Mouse (Mus musculus): Measurements from ENCODE around the gene Ces1b.

The Ces1b gene

DNA sequence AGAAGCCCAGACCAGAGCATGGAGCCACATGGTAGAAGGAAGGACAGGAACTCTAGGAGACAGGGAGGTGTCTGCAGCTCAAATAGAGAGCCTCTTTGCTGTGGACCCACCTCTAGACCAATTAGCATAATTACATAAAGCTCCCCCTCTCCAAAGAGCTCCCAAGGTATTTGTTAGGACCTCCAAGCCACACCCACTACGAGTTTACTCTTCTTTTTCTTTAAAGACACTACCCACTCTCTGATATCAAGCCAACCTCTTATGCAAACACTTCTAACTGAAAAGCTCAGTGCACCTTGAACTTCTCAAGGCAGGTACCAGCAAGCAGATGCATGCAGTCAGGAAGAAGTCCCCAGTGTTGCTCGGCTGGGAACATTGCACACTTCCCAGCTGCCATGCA is at the start of gene Ces1b:
TSS of gene Ces1b (minus strand) at position 131 of the 400 bp plus-strand sequence.
- DNase-seq (ENCODE audit: extremely low read depth, low read depth, low spot score): no peak

DNA sequence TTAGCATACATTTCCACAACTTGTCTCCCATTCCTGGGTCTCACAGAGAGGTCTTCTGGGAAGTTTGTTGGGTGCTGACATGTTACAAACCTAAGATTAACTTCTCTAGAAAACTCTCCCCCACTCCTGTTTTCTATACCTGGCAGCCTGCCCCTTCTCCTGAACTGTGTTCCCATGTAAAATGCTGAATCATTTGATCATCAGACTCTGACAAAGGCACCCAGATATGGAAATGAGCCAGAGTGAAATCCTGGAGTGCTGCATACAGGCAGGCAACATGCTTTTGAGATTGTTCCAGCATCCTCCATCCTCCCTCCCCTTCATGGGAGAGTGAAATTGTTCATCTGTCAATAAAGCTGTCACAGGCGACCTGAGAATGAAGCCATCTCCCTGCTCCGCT is 46.7 kb upstream of the Ces1b start:
- no peak for DNase-seq (ENCODE audit: extremely low read depth, low read depth, low spot score)

DNA sequence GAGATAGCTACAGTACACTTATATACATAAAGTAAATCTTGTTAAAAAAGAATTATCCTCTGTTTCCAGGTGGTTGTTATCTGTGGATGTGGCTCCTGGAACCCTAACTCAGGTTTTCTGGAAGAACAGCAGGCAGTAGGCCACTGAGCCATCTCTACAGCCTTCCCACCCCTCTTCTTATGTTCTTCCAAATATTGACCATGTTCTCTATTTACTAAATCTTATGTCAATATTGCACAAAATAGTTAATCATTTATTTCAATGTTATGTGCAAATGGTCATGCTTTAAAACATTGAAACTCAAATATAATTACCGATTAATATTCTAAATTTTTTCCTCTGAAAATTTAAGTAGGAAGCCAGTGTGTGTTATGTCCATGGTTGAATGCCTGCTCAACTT is 42.2 kb upstream of the Ces1b start:
- DNase-seq (ENCODE audit: extremely low read depth, low read depth, low spot score): no peak

DNA sequence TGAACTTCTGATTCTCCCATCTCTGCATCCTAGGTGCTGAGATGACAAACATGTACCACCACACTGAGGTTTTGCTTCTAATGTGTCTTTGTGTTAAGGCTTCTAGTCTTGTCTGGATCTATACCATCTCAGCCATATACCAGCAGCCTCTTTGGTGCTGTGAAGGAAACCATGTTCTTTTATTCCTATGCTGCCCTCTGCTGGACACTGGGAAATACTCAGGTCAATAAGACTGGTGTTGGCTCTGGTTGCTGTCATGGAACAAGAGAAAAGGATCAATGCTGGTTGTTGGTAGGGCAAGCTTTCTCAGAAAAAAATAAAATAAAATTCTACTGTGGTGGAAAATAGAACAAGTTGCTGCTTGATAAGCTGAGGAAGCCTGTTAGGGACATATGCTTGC is 15.6 kb upstream of the Ces1b start:
- no peak for DNase-seq (ENCODE audit: extremely low read depth, low read depth, low spot score)

GRCm38 (mm10) chr8:93091324-93091723 is 11.5 kb upstream of the Ces1b start:
- DNase-seq (ENCODE audit: extremely low read depth, low read depth, low spot score): no peak

- no peak for DNase-seq (ENCODE audit: extremely low read depth, low read depth, low spot score)
Observed at GRCm38 (mm10) chr8:93088686-93089122, 8.9 kb upstream of the Ces1b start.

GRCm38 (mm10) chr8:93088193-93088592 is 8.4 kb upstream of the Ces1b start:
- DNase-seq (ENCODE audit: extremely low read depth, low read depth, low spot score): no peak

- no peak for DNase-seq (ENCODE audit: extremely low read depth, low read depth, low spot score)
Observed at GRCm38 (mm10) chr8:93075251-93075650, 4.6 kb downstream of the Ces1b start.

DNA sequence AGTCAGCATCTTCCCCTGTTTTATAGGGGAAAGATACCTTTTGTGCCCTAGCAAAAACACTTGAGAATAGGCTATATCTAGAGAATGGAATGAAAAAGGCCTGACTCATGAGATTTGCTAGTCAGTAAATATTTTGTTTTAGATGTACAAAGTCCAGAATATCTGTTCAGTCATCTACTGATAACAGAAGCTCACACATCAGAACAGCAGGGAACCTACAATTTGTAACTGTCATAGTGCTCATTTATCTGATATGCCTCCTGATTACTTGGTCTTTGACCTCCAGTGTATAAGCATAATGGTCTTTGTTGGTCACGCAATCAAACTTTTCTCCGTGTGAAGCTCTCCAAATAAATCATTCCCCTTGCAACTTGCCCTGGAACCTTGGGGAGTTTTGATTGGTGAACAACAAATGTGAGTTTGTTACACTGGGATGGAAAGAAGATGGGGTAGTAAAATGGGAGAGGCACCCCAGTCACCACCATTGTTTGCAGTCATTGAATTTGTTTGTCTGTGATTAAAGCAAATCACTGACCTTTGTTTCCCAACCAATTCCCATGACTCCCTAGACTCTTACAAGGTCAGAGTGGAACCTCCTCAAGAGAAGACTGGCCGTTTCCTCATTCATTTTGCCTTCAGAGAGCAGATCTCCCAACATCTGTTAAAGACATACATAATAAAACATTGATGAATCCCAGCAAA is 16.2 kb downstream of the Ces1b start:
- no peak for DNase-seq (ENCODE audit: extremely low read depth, low read depth, low spot score)

DNA sequence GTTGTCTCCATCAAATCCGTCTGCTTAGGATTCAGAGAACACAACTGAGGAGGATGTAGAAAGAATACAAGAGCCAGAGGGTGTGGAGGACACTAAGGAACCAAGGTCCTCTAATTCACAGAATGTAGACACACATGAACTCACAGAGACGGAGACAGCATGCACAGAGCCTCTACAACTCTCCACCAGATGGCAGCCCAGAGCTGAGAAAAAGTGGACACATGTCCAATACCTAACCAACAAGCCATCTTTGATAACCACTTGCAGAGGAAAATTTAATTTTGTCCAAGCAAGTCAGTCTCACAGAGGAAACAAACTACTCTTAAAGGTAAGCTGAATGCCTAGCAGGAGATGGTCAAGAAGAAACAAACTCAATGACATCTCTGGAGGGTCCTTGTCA is 20.6 kb downstream of the Ces1b start:
- no peak for DNase-seq (ENCODE audit: extremely low read depth, low read depth, low spot score)

- no peak for DNase-seq (ENCODE audit: extremely low read depth, low read depth, low spot score)
Observed at GRCm38 (mm10) chr8:93055238-93055637, 24.6 kb downstream of the Ces1b start.

GRCm38 (mm10) chr8:93048510-93049416 is 31.1 kb downstream of the Ces1b start:
- DNase-seq (ENCODE audit: extremely low read depth, low read depth, low spot score): no peak

GRCm38 (mm10) chr8:93048092-93048491 is 31.7 kb downstream of the Ces1b start, which contains the start of gene Ces1a:
Ces1a (minus strand) TSS chr8:93048192.
- DNase-seq (ENCODE audit: extremely low read depth, low read depth, low spot score): no peak

GRCm38 (mm10) chr8:93043083-93043482 is 36.7 kb downstream of the Ces1b start:
- DNase-seq (ENCODE audit: extremely low read depth, low read depth, low spot score): no peak

DNA sequence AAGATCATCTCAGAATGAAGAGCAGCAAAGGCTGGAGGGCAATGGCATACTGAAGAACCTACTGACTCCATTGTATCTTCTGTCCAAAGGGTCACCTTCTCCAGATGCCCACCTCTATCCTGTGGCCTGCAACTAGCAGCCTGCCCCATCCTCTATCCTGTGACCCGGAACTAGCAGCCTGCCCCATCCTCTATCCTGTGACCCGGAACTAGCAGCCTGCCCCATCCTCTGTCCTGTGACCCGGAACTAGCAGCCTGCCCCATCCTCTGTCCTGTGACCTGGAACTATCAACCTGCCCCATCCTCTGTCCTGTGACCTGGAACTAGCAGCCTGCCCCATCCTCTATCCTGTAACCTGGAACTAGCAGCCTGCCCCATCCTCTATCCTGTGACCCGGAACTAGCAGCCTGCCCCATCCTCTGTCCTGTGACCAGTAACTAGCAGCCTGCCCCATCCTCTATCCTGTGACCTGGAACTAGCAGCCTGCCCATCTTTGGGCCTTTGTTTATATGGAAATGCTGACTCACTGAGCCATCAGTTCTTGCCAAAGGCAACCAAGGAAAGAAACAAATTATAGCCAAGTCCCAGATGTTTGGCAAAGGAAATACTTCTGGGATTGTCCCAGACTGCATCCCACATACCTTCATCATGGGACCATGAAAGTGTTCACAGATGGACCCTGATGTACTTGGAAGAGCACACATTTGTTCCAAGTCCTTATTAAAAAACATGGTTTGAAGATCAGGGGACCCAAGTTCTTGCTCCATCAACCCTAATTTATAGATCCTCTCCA is 38.8 kb downstream of the Ces1b start:
- no peak for DNase-seq (ENCODE audit: extremely low read depth, low read depth, low spot score)

DNA sequence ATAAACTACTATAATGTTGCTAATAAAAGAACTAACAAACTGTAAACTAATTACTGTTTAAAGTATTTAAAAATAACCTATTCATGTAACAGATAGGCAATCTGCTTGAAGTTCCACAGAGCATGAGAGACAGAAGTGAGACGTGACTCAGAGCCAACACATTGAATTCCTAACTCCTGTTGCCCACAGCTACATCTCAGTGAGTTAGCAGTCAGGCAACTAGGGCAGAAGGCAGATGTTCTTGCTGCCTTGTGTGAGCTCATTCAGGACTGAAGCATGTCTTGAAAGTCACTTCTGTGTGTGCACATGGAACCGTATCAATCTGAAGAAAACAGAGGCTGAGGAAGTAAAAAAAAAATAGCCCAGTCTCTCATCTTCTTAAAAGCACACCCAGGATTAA is 39.6 kb downstream of the Ces1b start:
- DNase-seq (ENCODE audit: extremely low read depth, low read depth, low spot score): no peak

GRCm38 (mm10) chr8:93038831-93039230 is 41.0 kb downstream of the Ces1b start:
- DNase-seq (ENCODE audit: extremely low read depth, low read depth, low spot score): no peak

- DNase-seq (ENCODE audit: extremely low read depth, low read depth, low spot score): no peak
Observed at GRCm38 (mm10) chr8:93030664-93031063, 49.2 kb downstream of the Ces1b start.

DNA sequence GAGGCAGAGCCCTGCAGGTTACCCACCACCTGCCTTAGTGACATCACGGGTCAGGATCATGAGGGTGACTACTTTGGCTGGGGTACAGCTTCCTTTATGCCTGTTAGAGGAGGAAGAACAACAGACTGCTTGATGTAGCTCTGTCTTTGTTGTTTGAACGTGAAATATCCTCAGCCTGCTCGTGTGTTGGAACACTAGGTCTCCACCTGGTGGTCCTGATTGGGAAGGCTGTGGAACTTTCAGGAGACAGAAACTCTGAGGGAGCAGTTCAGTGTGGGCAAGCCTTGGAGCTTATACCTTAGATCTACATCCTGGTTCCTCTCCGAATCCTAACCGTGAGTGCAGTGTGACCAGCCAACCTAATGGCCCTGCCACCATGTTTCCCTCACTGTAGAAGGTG is 58.1 kb downstream of the Ces1b start:
- DNase-seq (ENCODE audit: extremely low read depth, low read depth, low spot score): no peak

DNA sequence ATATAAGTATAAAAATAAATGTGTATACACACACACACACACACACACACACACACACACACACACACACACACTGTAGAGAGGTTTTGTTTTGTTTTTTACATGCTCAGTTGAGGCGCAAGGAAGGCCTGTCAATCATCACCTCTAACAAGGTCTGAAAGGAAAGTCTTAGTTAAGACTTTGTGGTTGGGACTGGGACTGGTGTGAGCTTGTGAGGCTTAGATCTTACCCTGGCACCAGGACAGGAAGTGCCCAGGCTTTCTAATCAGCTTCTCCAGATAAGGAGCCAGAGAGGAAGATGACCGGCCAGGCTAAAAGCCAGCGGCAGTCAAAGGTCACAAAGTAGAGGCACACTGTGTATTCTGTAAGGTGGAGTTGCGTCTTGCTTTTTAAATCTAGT is 65.5 kb downstream of the Ces1b start:
- DNase-seq (ENCODE audit: extremely low read depth, low read depth, low spot score): no peak

DNA sequence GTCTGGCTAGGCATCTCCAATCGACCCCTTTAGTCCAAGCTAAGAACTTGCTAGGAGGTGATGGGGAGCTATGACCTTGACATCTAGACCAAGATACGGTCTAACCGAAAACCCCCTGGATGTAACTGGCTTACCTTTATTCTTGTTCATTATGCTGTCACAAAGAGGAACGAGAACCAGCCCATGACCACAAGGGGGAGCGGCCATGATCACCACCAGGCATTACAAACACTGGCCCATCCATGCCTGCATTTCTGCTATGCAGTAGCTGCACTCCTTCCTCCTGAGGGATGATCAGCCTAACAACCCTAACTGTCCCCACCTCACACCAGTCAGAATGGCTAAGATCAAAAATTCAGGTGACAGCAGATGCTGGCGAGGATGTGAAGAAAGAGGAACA is 67.6 kb downstream of the Ces1b start:
- no peak for DNase-seq (ENCODE audit: extremely low read depth, low read depth, low spot score)
